Mouse (Mus musculus): ENCODE data around the gene 4930435E12Rik. TPM values are rescaled to one million over a fixed set of nuclear protein-coding genes. Genes with fewer than 3 reads are reported as not detected.

4930435E12Rik gene
- polyA plus RNA-seq, 1 experiment from 2014 or later = not detected

DNA sequence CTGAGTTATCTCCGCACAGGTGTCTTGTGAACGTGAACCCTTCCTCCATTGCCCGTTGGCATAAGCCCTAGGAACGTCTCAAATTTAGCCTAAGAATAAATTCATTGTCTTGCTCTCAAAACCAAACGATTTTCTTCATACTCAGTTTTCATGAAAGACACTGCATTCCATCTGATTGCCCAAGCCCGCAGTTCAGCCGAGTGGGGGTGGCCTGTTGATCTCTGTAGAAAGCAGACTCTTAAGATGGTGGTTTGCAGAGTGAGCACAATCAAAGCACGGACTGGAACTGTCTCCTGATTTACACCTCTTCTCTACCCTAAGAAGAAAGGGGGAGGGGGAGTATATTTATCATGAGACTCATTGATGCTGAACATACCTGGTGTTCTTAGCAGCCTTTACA lies 66.1 kb downstream of the 4930435E12Rik start:
- Histone ChIP-seq H3K36me3 (ENCODE audit: control insufficient read depth, insufficient read depth, low read length) (no peaks in the 10 kb centered on the region), H3K27me3 (replicated peaks; ENCODE audit: control insufficient read depth, insufficient read depth, low read length) (peaks cover 3% of the 10 kb centered on the region; the same call in 1 of the 2 replicates), H3K4me1 (replicated peaks; ENCODE audit: control insufficient read depth, insufficient read depth, low read length) (no peaks in the 10 kb centered on the region), H3K9ac (ENCODE audit: low read depth, low read length) (no peak overlapping the region), H3K27ac (ENCODE audit: low read depth, low read length) (no peak overlapping the region), H3K4me3 (ENCODE audit: low read depth, low read length) (no peak overlapping the region), H3K4me2 (no peak overlapping the region), H3K9me3 (ENCODE audit: control insufficient read depth, low read length) (no peaks in the 10 kb centered on the region)
- DNase-seq (ENCODE audit: low spot score) (no peak), ATAC-seq (replicated peaks; ENCODE audit: low FRiP score) (no peak)
- 87% methylated on average over 8 of the region's 8 CpGs for WGBS

Other genes starting within 250 kb of the 4930435E12Rik start
- gene Arhgap31, start 115.5 kb downstream of the 4930435E12Rik start, polyA plus RNA-seq (2014; fragmentation: Nextera tagmentation; extraction: Ambion mirVana) = 7.0 and 7.4 TPM in 2 replicates
- gene B4galt4, start 86.5 kb downstream of the 4930435E12Rik start, polyA plus RNA-seq (2014; fragmentation: Nextera tagmentation; extraction: Ambion mirVana) = 9.6 and 10.2 TPM in 2 replicates
- gene Upk1b, start 28.4 kb downstream of the 4930435E12Rik start, polyA plus RNA-seq (2014; fragmentation: Nextera tagmentation; extraction: Ambion mirVana) = 5.3 and 6.5 TPM in 2 replicates
- gene Igsf11, start 63.9 kb upstream of the 4930435E12Rik start, polyA plus RNA-seq (2014; fragmentation: Nextera tagmentation; extraction: Ambion mirVana) = 0.23 and 0.48 TPM in 2 replicates

All from liver, embryonic 11.5 days (tissue).